Mouse (Mus musculus): ENCODE data around the gene Apol7c. TPM values are rescaled to one million over a fixed set of nuclear protein-coding genes. Genes with fewer than 3 reads are reported as not detected.
"Not testable (repeated sequence)": the region's sequence is repeated elsewhere in the genome, so short reads cannot be mapped to it uniquely, and the experiment has no call there.

Apol7c gene
- polyA plus RNA-seq (2015; fragmentation: Nextera tagmentation; extraction: Ambion mirVana): 11.8 and 13.3 TPM in 2 replicates

GRCm38 (mm10) chr15:77533216-77533615 lies at the start of gene Apol7c:
Apol7c (minus strand) TSS chr15:77533316.
- no peak for DNase-seq (ENCODE audit: low spot score)

GRCm38 (mm10) chr15:77581681-77582080 lies 48.6 kb upstream of the Apol7c start:
- no peak for DNase-seq (ENCODE audit: low spot score)

- no peak for DNase-seq (ENCODE audit: low spot score)
Measured at GRCm38 (mm10) chr15:77579311-77579710, 46.2 kb upstream of the Apol7c start.

- DNase-seq (ENCODE audit: low spot score): no peak
Measured at GRCm38 (mm10) chr15:77578801-77579200, 45.7 kb upstream of the Apol7c start.

- no peak for DNase-seq (ENCODE audit: low spot score)
Measured at GRCm38 (mm10) chr15:77563219-77563618, 30.1 kb upstream of the Apol7c start.

GRCm38 (mm10) chr15:77561792-77562191 lies 28.7 kb upstream of the Apol7c start, which contains the start of gene 1700025B11Rik:
1700025B11Rik (minus strand) TSS chr15:77561892.
- no peak for DNase-seq (ENCODE audit: low spot score)

GRCm38 (mm10) chr15:77539221-77539620 lies 6.1 kb upstream of the Apol7c start:
- not testable (repeated sequence) for DNase-seq (ENCODE audit: low spot score)

- DNase-seq (ENCODE audit: low spot score): peak; percentile 45
Measured at GRCm38 (mm10) chr15:77523186-77523843, 9.8 kb downstream of the Apol7c start.

- DNase-seq (ENCODE audit: low spot score): not testable (repeated sequence)
Measured at GRCm38 (mm10) chr15:77520596-77520995, 12.5 kb downstream of the Apol7c start.

- DNase-seq (ENCODE audit: low spot score): not testable (repeated sequence)
Measured at GRCm38 (mm10) chr15:77507966-77508365, 25.1 kb downstream of the Apol7c start, which contains the start of gene Apol11a. Apol11a (plus strand) TSS chr15:77508271.

GRCm38 (mm10) chr15:77494694-77495093 lies 38.4 kb downstream of the Apol7c start:
- DNase-seq (ENCODE audit: low spot score): not testable (repeated sequence)

GRCm38 (mm10) chr15:77493181-77493580 lies 39.9 kb downstream of the Apol7c start:
- DNase-seq (ENCODE audit: low spot score): not testable (repeated sequence)

- no peak for DNase-seq (ENCODE audit: low spot score)
Measured at GRCm38 (mm10) chr15:77482140-77482794, 50.8 kb downstream of the Apol7c start.

GRCm38 (mm10) chr15:77476693-77477092 lies 56.4 kb downstream of the Apol7c start, which contains the start of gene Apol10a:
Apol10a (plus strand) TSS chr15:77477047.
- DNase-seq (ENCODE audit: low spot score): not testable (repeated sequence)

Other genes with a start within 250 kb of the Apol7c start
- gene Rbfox2, start 226.3 kb downstream of the Apol7c start, polyA plus RNA-seq (2015; fragmentation: Nextera tagmentation; extraction: Ambion mirVana): 6.5 and 8.4 TPM in 2 replicates
- 0.15 TPM in 1 of 2 replicates, not detected in the other for gene Apol7a, start 134.2 kb downstream of the Apol7c start, polyA plus RNA-seq (2015; fragmentation: Nextera tagmentation; extraction: Ambion mirVana)
- gene Apol9a, start 122.2 kb downstream of the Apol7c start, polyA plus RNA-seq (2015; fragmentation: Nextera tagmentation; extraction: Ambion mirVana): 0.69 and 0.90 TPM in 2 replicates
- gene Apol7b, start 85.8 kb downstream of the Apol7c start, polyA plus RNA-seq (2015; fragmentation: Nextera tagmentation; extraction: Ambion mirVana): 0.27 and 0.46 TPM in 2 replicates
- gene Apol10a, start 56.3 kb downstream of the Apol7c start, polyA plus RNA-seq (2015; fragmentation: Nextera tagmentation; extraction: Ambion mirVana): 0.05 TPM in 1 of 2 replicates, not detected in the other
- gene Apol11a, start 25.0 kb downstream of the Apol7c start, polyA plus RNA-seq (2015; fragmentation: Nextera tagmentation; extraction: Ambion mirVana): 0.09 and 0.27 TPM in 2 replicates
- not detected in 2 replicates for gene 1700025B11Rik, start 28.6 kb upstream of the Apol7c start, polyA plus RNA-seq (2015; fragmentation: Nextera tagmentation; extraction: Ambion mirVana)
- 0.49 and 0.59 TPM in 2 replicates for gene Apol10b, start 62.8 kb upstream of the Apol7c start, polyA plus RNA-seq (2015; fragmentation: Nextera tagmentation; extraction: Ambion mirVana)
- not detected in 2 replicates for gene Gm36245, start 65.9 kb upstream of the Apol7c start, polyA plus RNA-seq (2015; fragmentation: Nextera tagmentation; extraction: Ambion mirVana)
- 0.16 and 0.24 TPM in 2 replicates for gene Apol11b, start 110.0 kb upstream of the Apol7c start, polyA plus RNA-seq (2015; fragmentation: Nextera tagmentation; extraction: Ambion mirVana)
- gene Apol7e, start 165.5 kb upstream of the Apol7c start, polyA plus RNA-seq (2015; fragmentation: Nextera tagmentation; extraction: Ambion mirVana): 7.2 and 8.1 TPM in 2 replicates
- 1.6 and 2.3 TPM in 2 replicates for gene Apol9b, start 195.7 kb upstream of the Apol7c start, polyA plus RNA-seq (2015; fragmentation: Nextera tagmentation; extraction: Ambion mirVana)
- gene Apol8, start 223.7 kb upstream of the Apol7c start, polyA plus RNA-seq (2015; fragmentation: Nextera tagmentation; extraction: Ambion mirVana): 0.06 TPM in 1 of 2 replicates, not detected in the other